Mouse (Mus musculus) erythroid progenitor cell, adult 5-6 weeks (primary cell): ENCODE data around the gene Rpl28. TPM values are rescaled to one million over a fixed set of nuclear protein-coding genes. Genes with fewer than 3 reads are reported as not detected.
A peak's percentile ranks its signal among the peaks of the same experiment; 100 is the strongest.

ENCODE experiments used
- ATAC-seq: replicated peaks from 2 replicates; pipeline ENCODE4 v1.8.0; 2016; ENCODE audit warnings: moderate number of reproducible peaks, mild to moderate bottlenecking, moderate TSS enrichment, inconsistent platforms; ENCODE audit not compliant: poor library complexity, low FRiP score, severe bottlenecking
- total RNA-seq, 2 experiments: library from RNA; stranded (forward) in 1 of 2; stranded (reverse) in 1 of 2; fragments of 150-400 nt in 1 of 2; fragments of 186-747, 209-891 nt in 1 of 2; gene quantifications; 2 replicates each; pipeline versions ENCODE4 v1.2.3 to v1.2.4; 2015 to 2017; ENCODE audit warnings: low replicate concordance in 2 of 2

The Rpl28 gene
- total RNA-seq (2015; ENCODE audit: low replicate concordance) (603 and 642 TPM in 2 replicates), total RNA-seq (2017; ENCODE audit: low replicate concordance) (83.6 and 269 TPM in 2 replicates)

DNA sequence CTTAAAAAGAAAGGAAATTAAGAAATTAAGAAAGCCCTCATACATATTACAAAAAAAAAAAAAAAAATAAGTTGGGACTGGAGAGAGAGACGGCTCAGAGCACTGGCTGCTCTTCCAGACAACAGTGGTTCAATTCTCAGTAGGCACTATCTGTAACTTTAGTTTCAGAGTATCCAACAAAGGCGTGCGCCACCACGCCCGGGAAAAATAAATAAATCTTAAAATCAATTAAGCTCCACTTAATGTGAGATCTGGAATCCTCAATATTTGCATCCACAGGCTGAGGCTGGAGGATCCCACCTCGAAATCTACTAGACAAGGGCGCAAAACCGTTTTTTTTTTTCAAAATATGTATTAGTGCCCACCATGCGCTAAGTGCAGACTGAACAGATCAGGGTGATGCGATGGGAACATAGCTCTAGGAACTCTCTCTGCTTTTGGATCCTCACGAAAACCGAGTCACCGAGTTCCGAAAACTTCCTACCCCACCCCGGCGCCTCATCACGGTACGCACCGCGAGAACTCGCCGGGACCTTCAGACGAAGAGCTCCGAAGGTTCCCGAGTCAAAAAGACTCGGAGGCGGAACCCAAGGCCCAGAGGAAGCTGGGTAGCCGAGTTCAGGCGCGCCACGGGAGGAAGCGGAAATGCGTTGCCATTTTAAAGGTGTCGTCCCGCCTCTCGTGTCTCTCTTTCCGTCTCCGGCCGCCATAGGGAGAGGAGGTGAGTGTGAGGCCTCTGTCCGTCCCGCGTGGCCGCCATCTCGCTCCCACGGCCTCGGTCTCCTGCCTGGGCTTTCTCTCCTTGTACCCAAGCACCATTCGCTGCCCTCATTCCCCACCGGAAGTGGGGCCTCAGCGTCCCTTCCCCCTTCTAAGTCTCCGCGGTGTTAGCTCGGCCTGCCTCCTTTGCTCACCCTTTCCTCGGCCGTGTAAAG, at the start of gene Rpl28:
Gene Rpl28, plus strand, starts transcription at position 597 of the 935 bp plus-strand sequence.
- peak; percentile 92 for ATAC-seq

GRCm38 (mm10) chr7:4743354-4743753, 49.3 kb upstream of the Rpl28 start:
- ATAC-seq = no peak

GRCm38 (mm10) chr7:4744886-4745285, 47.8 kb upstream of the Rpl28 start:
- no peak for ATAC-seq

DNA sequence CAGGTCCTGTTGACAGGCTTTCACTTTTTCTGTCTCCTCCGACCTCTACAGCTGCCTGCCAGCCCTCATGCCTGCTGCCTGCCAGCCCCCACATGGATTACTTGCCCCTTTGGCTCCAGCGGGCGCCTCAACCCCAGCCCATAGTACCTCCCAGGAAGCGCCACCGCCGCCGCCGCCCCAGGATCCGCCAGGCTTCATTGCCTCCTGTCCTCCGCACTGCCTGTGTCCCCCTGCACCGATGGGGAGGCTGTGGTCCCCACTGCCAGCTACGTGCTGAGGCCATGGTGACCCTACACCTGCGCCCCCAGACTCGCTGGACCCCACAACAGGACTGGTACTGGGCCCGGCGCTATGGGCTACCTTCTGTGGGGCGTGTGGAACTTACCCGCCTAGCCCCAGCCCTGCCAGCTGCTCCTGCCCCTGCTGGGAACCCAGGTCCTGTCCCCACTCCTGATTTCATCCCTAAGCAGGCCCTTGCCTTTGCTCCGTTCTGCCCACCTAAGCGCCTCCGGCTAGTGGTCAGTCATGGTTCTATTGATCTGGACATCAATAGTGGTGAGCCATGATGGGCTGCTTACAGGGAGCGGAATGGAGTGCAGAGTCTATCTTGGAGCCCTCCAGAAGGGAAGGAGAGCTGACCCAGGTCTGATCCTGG, 46.2 kb upstream of the Rpl28 start:
- ATAC-seq = no peak

DNA sequence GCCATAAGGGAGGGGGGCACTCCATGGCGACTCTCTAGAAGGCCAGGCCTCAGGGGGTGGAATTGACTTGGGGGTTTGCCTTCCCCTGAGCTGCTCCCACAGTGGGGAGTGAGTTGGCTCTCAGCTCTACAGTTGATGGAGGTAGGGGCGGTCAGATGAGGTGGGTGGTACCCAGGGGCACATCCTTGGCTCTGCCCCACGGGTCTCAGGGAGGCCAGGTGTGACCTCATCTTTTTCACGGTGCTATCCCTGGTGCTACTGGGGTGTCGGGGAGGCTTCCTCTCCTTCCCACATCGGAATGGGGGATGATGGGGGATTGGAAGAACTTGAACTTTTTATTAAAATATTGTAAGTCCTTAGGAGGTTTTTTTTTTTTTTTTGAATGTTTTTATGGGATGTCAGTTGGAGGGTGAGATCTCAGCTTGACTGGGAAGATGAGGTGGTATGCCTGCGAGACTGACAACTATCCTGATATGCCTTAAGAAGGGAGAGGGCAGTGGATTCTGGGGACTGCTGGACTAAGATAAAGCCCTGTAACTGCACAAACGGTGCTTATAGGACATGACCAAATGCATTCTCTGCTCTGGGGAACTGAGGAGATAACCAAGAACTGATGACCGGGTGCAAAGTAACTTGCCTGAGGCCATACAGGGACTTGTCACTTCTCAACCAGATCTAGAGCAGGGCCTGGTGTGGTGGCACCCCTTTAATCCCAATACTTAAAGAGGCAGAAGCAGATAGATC, 45.3 kb upstream of the Rpl28 start:
- peak; percentile 61 for ATAC-seq

DNA sequence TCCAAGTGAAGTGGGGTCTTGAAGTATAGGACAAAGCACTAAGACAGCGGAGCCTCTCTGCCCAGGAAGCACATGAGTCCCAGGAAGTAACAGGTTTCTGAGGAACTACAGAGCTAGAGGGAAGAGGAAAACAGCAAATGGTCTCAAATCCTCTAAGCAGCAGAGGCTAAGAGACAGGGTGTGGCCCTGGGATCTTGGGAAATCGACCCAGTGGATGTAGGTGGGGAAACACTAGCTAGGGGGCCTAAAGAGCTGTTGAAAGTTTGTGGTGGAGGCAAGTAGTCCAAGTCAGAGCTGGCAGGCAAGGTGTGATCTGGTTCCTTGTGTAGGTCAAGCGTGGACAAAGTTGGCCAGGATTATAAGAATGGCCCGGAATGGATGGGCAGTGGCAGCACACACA, 44.4 kb upstream of the Rpl28 start:
- ATAC-seq = no peak

DNA sequence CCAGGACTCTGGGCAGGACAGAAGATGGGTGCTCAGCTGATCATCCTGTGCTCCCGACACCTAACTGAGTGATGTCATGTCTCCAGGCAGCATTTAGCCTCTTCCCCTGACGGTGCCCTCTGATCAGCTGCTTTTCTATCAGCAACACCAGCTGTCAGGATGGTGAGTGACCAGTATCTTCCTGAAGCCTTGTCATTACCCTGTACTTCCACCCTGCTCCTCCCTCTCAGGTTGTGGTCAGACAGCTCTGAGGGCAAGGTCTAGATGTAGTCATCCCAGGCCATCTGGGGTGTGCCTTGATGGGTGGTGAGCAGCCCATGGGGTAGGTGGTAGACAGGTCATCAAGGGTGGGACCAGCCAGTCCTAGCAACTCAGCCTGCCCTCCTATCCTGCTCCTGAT, 43.5 kb upstream of the Rpl28 start:
- ATAC-seq = peak; percentile 20

DNA sequence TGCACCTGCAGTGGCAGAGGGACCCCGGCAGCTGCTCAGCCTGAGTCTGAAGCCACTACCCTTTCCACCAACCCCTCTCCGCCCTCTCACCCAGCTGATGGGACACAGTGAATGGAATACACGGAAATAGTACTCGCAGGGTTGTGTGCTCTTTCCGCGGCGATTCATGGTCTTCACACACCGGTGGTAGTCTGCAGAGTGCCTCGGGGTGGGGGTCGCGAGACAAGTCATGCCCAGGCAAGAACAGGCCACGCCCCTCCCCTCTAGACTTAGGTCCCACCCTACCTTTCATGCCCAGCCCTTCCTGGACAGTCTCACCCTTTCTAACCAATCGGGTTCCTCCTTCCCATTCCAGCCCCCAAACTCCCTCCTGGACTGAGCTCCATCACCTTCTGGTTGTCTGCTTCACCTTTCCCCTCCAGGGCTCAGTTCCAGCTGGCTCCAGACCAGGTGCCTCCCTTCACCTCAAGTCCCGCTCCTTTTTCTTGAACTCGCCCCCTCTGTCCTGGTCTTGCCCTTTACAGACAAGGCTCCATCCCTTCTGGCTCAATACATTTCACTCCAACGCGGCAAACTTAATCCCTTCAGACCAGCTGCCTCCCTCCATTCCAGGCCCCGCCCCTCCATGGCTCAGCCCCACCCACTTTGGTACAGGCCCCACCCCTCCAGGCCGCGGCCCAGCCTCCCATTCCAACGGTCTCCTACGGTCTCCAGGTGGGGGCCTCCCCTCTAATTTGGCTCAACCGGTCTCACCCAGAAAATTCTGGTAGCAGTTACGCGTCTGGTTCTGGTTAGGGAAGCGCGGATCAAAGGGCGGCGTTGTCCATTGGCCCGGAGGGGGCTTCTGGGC, 40.5 kb upstream of the Rpl28 start:
- peak; percentile 74 for ATAC-seq

DNA sequence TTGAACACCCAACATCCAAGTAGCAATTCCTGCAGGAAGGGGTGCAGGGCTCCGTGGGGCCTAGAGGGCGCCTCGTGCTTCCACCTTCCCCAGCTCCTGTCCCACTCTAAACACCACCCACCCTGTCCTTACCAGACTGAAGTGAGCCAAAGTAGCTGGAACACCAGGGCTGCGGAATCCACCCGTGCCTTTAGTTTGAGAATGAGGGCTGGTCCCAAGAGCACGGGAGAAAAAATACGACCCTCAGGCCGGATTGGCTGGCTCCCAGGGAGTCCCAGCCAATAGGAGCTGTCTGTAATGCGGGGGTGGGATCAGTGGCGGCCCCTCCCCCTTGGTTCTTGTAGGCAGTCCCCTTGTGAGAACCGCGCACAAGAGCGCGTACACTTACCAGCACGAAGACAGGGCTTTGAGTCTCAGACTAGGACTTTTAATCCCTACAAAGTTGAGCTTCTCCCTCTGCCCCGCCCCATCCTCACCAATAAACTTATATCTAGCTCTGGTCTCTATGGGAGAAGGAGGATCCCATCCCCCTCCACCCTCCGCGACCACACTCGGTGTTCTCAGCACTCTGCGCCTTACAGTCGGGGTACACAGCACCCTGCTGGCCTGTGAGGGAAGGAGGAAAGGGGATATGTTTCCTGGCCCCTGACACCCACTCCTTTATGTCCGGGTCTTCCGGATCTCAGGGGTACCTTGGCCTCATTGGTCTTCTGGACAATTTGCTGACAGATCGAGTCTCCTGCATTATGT, 39.7 kb upstream of the Rpl28 start, which contains the start of gene Cox6b2:
Gene Cox6b2, minus strand, starts transcription at position 274 of the 750 bp plus-strand sequence.
- peak; percentile 70 for ATAC-seq

DNA sequence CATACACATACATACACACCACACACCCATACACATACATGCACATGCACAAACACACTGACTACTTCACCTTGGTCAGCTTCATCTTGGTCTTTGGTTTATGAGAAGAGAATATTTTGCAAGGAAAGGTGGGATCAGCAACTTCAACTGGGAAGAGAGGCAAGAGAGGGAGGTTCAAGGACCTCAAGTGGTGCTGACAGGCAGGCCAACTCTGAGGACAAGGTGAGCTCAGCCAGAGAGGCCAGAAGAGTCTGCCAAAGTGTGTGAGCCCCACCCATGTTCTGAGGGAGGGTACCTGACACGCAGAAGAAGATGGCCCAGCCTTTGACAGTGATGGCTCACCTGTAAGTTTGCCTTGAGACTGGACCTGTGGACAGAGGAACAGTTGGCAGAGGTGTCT, 33.0 kb upstream of the Rpl28 start:
- ATAC-seq = no peak

DNA sequence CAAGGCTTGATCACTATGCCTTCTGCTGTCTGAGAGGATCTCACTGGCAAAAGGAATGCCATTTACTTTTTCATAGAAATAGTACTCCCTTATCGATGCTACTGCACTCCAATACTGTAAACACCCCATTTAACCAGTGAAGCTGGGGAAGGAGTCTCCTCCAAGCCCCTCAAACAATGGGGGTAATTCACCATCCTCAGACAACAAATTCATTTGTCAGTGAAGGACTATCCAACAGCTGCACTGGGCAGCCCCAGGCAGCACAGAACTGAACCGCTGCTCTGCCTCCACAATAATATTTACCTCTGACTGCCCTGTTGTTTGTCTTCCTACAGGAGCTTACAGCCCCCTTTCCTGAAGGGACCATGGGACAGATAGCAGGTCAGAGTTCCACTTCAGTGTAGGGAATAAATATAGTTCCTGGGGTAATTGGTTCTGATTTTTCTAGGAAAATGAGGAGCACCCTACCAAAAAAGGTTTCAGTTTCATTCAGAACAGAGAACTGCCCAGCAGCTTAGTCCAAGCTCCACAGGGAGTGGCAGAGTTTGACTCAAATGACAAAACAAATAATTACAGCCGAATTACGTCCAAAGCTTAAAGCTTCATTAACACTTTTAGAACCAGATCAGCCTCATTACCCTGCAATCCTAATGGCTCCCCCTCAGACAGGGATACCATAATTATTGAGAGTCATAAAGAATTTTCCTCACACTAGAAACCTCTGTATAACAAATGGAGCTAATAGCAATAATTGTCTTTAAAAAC, 27.5 kb upstream of the Rpl28 start:
- no peak for ATAC-seq

DNA sequence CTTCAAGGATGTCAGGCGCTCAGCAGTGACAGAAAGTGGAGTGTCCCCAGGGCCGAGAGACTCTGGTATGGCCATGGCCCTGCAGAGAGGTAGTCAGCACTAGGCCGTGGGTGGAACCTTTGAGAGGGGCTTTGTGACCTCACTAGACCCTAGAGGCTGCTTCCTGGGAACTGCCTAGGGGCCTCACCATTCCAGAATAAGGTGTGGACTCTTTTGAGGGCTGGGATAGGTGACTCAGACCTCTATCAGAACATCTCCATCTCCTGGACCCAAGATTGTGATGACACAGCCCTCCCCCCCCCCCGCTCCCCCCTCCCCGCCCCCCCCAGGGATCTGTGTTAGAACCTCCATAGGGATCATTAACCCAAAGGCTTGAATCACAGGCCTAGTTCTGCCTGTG, 21.5 kb upstream of the Rpl28 start, which contains the start of gene Fam71e2:
Gene Fam71e2, minus strand, starts transcription at position 101 of the 400 bp plus-strand sequence.
- no peak for ATAC-seq

DNA sequence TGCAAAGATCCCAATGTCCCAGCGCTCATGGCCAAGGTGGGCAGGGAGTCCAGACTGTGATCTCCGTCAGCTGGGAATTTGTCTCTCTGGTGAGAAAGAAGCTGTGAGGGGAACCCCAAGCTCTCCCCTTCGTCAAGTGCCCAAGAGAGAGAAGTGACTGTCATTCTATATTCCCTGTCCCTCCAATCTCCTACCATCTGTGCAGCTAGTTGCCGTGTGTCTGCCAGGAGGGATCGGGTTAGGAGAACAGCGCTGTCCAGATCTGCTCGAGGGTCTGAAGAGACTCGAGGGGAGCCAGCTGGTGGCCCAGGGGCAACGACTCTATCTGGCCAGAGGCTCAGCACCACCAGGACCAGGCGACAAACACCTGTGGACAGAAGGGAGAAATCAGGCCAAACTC, 16.5 kb upstream of the Rpl28 start:
- no peak for ATAC-seq

- ATAC-seq = no peak
Observed at GRCm38 (mm10) chr7:4776861-4777830, 15.5 kb upstream of the Rpl28 start.

DNA sequence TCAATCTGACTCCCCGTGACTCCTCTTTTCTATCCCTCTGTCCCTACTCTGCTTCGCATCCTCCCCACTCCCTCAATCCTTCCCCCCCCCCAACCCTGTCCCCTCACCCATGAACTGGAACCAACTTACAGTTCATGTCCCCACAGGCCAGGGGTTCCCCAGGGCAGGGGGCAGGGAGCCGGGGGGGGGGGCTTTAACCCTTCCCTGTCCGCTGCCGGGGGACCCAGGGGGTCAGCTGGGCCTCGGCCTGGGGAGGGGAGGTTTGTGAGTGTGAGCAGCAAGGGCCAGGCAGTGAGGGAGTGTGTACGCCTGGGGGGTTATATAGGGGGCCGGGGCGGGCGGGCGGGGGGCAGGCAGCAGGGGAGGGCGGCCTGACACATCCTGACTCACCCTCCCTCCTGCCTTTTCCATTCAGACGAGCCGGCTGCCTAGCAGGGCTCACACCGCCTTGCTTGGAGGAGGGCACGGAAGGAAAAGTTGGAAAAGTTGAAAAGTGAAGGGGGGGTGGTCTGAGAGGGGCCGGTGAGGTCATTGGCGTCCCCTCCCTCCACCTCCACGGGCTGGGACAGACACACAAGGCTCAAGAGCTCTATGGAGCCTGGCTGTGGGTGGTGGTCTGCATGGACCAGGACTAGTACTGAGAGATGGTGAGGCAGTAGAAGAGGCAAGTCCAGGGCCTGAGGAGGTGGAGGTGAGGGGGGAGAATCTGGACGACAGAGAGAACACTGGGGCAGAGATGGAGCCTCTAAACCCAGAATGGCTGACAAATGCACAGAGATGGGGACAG, 14.6 kb upstream of the Rpl28 start:
- no peak for ATAC-seq

- ATAC-seq = no peak
Observed at GRCm38 (mm10) chr7:4779921-4780320, 12.8 kb upstream of the Rpl28 start.
